Mouse (Mus musculus) embryo, embryonic 11.5 days (tissue): Measurements from ENCODE around the gene Icosl.
"Not testable (repeated sequence)": the region's sequence is repeated elsewhere in the genome, so short reads cannot be mapped to it uniquely, and the experiment has no call there.

Source experiments
- DNase-seq: peaks from one replicate; pipeline ENCODE4 v3.0.0-alpha.2; 2012; ENCODE audit warnings: low read depth, low spot score

Icosl gene

DNA sequence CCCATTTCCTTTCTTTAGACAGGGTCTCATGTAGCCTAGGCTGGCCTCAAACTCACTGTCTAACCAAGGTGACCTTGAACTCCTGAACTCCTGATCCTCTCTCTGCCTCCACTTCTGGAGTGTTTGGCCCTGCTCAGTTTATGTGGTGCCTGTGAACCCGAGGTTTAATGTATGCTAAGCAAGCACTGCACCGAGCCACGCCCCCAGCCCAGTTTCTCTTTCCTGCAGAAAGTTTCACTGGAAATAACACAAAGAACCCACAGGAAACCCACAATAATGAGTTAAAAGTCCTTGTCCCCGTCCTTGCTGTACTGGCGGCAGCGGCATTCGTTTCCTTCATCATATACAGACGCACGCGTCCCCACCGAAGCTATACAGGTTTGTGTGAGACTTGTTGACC, 5.9 kb downstream of the Icosl start:
- DNase-seq, result no peak

DNA sequence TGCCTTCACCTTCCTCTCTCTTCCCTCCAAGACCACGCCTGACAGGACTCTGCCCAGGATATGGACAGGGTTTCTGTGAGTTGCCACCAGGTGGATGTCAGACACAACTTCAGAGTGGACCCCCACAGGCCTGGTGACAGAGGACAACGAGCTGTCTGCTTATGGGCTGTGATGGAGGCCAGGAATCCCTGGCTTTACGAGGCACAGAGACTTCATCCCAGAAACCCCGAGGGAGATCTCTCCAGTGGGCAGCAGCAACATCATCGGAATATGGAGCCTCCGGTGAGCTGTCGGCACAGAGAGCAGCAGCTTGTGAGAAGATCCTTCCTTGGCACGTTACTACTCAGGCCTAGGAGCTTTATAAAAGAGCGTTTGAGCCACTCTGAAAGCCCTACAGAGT, 8.8 kb downstream of the Icosl start:
- DNase-seq, result no peak

DNA sequence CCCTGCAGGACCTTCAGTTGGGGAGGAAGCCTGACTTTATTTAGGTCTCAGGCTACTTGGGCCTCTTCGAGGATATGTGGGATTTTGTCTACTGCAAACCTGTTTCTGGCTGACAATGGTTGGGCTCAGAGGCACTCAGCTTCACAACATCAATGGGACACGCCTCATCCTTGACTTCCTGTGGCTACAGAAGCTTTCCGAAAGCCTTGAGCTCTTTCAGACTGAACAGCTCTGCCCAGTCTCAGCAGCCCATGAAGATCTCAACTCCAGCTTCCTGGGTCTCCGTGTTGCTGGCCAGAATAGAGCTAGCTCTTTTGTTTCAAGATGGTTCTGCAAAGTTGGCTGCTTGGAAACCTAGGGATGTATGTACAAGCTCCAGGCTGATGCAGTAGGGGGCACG, 9.2 kb downstream of the Icosl start:
- DNase-seq, result no peak

DNA sequence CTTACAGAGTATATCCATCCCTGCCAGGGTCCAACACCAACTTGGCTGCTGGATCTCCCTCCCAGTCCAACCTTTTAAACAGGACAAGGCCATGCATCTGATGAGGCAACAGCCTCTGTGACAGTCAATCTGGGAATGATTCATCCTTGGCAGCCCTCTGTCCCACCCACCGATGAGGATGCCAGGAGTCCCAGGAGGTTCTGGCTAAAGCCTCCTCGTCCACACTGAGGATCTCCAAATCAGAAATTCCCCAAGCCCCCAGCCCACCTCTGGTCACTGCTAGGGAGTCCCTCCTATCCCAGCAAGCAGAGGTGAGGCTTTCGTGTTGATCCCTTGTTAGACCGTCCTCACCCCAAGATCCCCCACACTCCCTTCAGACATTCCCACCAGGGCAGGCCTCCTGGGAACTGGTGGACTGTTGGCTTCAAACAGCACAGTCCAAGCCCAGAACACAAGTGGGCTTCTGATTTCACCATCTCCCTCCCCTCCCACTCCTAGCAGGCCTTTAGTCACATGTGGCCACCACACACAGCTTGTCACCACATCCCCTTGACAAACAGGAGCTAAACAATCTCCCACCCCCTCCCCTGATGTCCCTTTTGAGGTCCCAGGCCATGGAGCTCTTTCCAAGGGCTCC, 11.0 kb downstream of the Icosl start:
- DNase-seq, result no peak

DNA sequence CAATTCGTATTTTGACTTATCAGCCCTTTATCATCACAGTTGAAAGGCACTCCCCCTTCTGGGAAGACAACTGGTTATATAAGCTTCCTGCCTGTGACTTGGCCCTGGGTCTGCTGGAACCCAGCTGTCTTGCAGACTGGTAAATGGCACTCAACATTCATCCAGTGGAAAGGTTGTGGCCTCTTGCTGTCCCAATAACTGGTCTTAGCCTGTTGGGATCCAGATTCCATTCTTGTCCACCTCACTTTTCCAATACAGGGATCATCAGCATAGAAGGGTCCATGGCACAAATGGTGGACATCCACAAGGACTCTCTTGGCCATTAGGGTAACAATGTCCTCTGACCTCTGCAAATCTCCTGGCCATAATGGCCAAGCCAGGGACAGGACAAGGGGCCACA, 15.0 kb downstream of the Icosl start:
- DNase-seq, result no peak

DNA sequence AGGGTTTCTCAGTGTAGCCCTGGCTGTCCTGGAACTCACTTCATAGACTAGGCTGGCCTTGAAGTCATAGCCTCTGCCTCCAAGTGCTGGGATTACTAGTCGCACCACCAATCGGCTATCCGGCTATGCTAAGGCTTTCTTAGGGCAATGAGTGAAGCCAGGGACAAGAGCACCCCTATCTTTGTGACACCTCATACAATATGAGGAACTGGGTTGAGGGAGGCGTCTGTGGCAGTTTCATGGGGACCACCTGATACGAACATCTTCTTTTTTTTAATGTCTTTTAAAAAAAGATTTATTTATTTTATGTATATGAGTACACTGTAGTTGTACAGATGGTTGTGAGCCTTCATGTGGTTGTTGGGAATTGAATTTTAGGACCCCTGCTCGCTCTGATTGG, 16.6 kb downstream of the Icosl start:
- no peak for DNase-seq

DNA sequence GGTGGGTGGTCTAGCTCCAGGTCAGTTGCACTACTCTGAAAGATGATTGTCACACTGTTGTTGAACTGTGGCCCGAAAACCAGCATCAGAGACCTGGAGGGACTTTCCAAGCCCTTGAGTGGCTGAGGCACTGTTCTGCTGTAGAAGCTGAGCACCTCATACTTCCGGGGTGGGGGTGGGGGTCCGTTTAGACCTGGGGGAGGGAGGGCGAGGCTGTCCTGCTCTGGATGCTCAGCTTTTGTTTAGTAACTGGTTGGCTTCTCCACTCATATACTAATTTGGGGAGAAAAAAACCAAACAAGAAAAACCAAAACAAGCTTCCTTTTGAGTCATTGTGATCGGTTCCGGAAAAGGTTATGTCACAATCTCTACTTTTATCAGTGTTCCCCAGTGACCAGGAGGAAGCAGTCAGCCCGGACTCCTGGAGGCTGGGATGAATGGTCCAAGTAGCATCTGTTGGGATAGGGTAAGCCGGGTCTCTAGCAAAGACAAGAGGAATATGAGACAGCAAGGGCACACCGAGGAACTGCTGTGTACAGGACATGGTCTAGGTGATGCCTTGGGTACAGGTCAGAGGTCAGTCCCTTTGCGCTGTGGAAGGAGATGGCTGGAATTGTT, 17.5 kb downstream of the Icosl start:
- no peak for DNase-seq

DNA sequence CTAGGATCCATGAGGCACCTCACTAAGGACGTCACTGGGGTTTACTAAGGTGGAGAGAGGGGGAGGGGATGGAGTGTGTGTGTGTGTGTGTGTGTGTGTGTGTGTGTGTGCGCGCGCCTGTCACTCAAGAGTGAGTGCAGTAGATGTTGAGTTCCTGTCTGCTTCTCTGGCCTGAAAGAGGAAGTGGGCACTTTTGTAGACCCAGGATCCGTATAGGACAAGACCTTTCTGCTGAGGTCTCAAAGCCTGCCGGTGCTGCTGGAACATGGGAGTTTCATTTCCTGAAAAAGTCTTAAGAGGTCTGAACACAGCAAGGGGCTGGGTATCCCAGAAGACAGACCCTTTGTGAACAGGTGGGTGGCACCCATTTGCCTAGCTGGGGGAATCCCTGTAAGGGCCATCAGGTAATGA, 18.0 kb downstream of the Icosl start:
- DNase-seq, result no peak

DNA sequence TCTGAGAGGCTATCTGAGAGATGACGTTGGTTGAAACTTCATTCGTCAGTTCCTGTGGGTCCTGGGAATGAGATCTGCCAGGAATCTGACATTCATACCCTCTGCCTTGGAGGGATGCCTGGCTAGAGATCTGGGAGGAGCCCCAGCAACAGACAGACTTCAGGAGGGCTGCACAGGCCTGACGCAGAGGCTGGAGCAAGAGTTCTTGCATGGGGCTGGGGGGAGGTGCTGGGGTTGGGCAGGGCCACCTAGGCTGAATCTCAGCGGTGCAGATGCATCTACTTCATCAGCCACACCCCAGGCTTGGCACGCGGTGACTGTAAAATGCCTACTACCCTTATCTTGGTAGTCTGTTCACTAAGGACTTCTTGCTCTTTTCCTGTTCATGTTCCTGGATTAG, 21.1 kb downstream of the Icosl start:
- no peak for DNase-seq

DNA sequence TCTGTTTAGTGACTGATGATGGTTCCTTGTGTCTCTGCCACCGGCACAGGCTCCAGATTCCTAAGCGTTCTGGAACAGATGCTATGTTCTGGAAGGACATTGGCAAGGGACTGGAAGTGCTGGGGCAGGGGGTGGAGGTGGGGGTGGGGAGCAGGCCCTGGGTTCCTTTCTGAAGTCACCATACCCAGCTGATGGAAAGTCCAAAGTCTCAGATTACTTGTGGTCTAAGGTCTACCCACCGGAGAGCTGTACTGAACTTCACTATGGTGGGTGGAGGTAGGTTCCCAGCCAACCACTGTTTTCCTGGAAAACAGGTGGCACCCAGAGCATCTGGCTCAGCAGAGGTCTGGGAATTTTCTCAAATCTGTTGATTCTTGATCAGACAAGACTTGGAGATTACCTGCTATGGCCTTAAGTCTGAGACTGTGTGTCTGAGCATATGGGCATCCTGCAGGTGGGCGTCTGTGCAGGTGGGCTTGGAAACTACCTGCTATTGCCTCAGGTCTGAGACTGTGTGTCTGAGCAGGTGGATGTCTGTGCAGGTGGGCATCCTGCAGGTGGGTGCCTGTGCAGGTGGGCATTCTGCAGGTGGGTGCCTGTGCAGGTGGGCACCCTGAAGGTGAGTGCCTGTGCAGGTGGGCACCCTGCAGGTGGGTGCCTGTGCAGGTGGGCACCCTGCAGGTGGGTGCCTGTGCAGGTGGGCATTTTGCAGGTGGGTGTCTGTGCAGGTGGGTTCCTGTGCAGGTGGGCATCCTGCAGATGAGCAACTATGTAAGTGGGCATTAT, 21.8 kb downstream of the Icosl start:
- DNase-seq, result no peak

DNA sequence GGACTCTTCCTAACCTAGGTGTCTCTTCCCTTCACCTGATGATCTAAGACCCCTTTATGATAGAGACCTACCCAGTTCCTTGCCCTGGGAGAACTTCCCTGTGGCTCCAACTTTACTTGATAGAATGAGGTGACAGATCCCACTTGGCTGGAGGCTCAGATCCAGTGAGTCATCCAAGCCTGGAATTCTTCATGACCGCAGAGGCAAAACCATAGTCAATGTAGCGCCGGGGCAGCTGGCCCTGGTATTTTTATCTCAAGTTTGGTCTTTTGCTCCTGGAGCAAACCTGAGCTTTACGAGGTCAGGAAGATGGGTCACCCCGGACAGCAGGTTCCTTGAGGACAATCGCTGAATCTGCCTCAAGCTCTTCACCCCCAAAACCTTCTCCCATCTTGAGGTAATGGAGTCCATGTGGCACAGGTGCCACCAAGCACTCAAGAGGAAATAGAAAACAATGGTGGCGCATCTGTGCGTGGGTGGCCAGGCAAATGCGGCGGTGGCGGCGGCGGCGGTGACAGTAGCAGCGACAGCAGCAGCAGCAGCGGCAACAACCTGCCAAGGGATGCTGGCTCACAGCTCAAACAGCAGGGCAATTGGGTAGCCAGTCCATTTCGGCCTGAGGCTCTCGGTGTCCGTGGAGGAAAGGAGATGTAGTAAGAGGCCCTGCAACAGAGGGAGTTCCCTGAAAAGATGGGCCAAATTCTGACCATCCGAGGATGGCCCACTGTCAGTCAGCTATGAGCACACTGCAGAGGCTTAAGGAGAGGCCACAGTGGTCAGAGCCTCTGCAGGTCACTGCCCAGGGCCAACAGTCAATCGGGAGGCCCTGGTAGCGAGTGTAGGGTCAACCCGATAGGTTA, 23.0 kb downstream of the Icosl start:
- no peak for DNase-seq

DNA sequence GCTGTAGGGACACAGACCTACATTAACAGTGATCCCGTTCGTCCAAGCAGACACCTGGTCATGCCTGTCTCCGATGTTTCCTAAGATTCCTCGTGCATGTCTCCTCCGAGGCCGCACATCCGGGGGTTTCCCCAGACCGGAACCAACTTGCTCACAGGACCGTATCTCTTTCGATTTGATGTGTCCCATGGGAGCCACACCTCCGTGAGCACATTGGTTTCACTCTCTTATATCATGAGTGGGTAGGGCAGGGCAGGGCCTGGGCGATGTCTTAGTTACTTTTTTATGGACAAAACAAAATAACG, 23.6 kb downstream of the Icosl start:
- no peak for DNase-seq

DNA sequence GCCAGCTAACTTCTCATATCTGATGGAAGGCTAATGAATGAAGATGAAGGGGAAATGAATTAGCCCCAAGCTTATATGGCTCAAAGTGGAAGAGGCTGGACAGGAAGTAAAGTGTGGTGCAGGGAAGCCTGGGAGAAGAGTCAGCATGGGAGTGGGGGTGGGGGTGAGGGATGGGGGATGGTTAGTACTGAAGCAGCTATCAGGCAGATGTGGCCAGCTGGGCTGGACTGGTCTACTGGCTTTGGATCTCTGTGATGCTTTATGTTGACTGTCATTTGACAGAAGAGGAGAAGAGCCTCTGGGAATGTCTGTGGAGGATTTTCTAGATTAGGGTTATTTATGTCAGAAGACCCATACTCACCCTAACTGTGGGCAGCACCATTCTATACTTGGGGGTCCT, 26.1 kb downstream of the Icosl start:
- no peak for DNase-seq

DNA sequence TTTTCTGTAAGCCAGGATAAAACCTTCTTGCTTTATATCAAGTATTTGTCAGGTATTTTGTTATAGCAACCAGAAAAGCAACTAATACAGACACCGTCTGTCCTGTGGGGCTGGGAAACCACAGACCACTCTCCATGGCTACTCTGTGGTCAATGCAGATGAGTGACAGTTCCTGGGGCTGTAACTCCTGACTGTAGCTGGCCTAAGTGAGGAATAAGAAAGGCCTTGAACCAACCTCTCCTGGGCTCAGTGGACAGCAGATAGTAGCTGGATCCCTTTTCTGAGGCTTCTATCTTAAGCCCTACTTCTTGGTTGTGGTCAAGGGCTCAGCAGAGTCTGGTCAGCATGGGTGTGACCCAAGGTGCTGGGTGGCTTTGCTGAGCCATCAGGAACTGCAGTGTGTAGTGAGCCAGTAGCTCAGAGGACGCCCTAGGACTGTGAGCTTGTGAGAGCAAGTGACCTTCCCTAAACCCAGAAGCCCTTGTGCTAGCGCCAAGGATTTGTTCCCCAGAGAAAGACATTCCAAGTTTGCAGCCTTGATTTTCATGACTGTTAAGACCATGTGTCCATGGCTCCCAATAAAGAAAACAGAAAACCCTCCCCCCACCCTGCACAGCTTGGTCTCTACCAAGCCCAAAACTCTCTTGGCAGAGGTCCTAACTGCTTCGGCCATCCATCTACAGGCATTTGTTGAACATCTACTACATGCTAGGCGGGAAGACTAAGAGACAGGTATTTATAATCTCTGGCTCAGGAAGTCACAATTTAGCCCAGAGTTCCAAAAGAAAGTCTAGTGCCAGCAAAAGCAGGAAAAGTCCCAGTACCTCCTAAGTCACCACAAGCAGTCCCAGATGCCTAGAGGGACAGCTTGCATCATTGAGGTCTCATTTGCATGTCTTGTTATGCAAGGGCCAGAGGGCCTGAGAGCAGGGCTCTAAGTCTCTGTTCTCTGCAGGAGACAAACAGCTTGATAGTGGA, 27.1 kb downstream of the Icosl start:
- DNase-seq, result no peak

DNA sequence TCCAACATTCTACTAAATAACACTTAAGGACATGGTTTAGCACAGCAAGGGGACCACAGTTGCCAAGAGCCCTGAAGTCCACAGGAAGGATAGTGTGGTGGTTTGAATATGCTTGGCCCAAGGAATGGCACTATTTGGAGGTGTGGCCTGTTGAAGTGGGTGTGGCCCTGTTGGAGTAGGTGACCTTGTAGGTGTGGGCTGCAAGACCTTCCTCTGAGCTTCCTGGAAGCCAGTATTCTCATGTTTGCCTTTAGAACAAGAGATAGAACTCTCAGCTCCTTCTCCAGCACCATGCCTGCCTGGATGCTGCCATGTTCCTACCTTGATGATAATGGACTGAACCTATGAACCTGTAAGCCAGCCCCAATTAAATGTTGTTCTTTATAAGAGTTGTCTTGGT, 30.8 kb downstream of the Icosl start:
- DNase-seq, result not testable (repeated sequence)

DNA sequence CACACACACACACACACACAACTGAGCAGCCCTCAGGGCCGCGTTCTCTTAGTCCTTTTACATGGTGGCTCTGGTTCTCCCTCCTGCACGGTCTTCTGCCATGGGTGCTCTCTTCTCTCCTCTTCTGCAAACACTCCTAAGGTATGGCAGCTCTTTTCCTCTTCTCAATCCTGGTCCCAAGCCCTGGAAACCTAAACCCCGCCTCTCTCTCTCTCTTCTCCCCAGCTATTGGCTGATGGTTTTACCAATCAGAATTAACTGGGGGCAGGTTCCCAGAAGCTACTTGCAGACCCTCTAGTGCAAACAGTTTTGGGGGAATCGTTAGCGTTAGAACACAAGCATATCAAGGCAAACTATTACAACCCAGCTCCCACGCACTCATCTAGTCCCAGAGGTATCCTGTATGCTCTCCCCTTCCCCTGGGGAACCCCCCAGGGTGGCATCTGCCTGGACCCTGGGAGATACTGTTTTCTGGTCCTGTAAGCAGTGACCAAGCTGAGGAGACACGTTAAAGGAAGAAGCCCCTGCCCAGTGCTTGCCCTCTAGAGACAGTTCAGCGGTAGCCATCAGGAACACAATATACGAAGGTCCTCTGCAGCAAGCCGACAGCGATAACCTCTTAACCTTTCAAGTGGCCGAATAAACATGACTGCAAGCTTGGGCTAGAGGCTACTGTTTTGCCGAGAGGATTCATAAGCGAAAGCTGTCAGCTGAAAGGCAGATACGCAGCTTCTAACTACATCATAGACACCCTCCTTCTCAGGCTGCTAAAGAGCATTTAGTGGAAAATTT, 32.1 kb downstream of the Icosl start:
- DNase-seq, result peak; percentile 13

DNA sequence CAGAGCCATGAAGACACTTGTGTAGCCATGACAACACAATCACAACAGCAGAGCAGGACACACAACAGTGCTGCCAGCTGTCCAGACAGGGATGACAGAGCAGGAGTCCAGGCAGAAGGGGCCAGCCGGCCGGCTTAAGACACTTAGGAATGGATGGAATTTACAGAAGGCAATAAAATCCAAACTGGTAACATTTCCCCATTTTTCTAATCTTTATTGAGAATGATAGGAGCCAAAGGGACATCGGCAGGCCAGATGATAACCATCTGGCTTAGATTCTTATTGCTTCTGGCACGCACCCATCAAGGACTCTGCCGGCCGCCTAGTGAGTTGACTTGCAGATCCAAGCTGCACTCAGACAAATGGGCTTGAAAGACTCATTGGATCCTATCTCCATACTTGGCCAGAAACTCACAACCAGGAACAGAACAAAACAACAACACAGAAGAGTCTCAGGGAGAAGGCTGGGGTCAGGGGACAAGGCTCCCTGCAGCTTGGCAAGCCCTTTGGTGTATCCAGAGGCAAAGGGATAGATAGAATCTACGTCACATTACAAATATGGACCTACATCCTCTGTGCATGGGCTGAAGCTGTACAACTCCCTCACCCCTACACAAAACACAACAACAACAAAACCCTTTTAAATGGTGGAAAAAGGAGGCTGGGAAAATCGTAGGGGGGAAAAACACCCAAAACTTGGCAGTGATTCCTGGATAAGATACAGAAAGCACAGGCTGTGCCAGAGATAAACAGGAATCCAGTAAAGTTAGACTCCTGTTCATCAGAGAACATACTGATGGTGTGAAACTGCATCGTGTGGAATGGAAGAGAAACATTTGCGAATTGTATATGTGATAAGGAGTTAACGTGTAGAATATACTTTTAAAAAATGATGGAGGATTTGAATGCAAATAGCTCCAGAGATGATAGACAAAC, 35.7 kb downstream of the Icosl start:
- no peak for DNase-seq

DNA sequence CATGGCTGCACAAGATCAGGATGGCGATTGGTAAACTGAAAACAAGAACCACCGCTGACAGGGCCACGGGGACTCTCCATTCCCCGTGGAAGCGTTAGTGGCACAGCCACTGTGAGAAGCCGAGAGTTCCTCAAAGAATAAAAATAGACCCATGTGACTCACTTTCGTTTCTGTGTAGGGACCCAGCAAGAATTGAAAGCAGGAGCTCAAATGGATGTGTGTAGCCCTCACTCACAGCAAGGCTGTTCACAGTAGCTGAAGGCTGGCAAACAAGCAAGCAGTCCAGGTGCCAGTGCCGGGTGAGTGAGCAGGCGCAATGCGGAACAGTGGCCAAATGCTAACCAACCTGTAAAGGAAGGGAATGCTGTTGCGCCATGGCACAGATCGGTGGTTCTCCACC, 36.4 kb downstream of the Icosl start:
- DNase-seq, result no peak

DNA sequence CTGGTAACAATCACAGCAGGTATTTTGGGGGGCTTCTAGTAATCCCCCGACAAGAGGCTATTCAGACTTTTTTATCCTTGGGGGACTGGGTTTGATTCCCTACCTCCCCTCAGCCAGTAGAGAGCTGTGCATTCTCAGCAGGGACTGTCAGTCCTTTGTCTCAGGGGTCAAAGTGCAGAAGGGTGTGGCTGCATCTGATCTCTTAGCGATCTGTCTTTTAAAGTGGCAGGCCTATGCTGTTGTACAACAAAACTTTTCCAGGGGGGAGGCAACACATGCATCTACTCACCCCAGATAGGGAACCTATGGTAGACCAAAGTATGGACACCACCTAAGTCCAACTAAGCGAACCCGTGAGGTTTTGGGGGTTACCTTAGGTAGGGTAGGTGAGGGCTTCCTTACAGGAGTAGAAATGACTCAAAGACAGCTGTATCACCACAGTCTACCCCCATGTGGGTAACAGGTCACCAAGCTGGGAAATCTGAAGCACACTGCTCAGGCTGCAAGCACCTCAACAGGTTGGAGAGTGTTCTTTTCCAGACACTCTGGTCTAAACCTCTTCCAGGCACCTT, 45.5 kb downstream of the Icosl start:
- no peak for DNase-seq
